Mouse (Mus musculus): ENCODE data around the gene Snx29. TPM values are rescaled to one million over a fixed set of nuclear protein-coding genes. Genes with fewer than 3 reads are reported as not detected.

Snx29 gene
- polyA plus RNA-seq, 1 experiment from 2014 or later: 14.3 TPM

DNA sequence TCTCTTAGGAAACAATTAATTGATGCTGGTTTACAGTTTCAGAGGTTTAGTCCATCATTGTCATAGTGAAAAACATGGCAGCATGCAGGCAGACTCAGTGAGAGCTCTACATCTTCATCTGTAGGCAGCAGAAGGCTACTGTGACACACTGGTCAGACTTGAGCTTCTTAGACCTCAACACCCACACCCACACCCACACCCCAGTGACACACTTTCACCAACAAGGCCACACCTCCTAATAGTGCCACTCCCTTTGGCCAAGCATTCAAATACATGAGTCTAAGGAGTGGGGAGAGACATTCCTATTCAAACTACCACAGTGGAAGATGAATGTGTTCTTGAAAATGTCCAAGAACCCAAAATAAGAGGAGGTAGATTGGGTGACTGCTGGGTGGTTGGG is 460.6 kb downstream of the Snx29 start:
- Histone ChIP-seq H3K9me3 (ENCODE audit: control insufficient read depth, low read length) (no peaks in the 10 kb centered on the region), H3K27ac (no peak overlapping the region), H3K4me2 (replicated peaks) (no peak overlapping the region), H3K36me3 (replicated peaks; ENCODE audit: control insufficient read depth, insufficient read depth) (no peaks in the 10 kb centered on the region), H3K9ac (no peak overlapping the region), H3K4me3 (replicated peaks; ENCODE audit: low read length) (no peak overlapping the region), H3K27me3 (ENCODE audit: control insufficient read depth, insufficient read depth, low read length) (no peaks in the 10 kb centered on the region), H3K4me1 (replicated peaks; ENCODE audit: control insufficient read depth, insufficient read depth, low read length) (no peaks in the 10 kb centered on the region)
- DNase-seq (ENCODE audit: low spot score) (no peak), ATAC-seq (ENCODE audit: low FRiP score) (no peak)

DNA sequence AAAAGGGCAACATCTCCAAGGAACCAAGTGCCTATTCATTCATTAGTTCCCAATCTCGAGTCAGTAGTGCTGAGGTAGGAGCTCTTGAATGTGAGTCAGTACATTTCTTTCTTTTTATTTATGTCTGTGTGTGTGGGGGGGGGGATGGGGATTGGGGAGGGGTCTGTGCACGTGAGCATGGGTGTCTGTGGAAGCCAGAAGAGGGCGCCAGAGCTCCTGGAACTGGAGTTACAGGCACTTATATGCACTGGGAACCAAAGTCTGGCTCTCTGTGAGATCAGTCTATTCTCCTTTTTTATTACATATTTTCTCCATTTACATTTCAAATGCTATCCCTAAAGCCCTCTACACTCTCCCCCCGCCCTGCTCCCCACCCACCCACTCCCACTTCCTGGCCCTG is 461.6 kb downstream of the Snx29 start:
- no peaks in the 10 kb centered on the region for H3K4me1 ChIP-seq (replicated peaks; ENCODE audit: control insufficient read depth, insufficient read depth, low read length)
- H3K4me3 ChIP-seq (replicated peaks; ENCODE audit: low read length): no peak overlapping the region
- ATAC-seq (ENCODE audit: low FRiP score) (no peak), DNase-seq (ENCODE audit: low spot score) (no peak)
- no peak overlapping the region for H3K9ac ChIP-seq
- WGBS: 70% methylated on average over 4 of the region's 4 CpGs
- no peak overlapping the region for H3K4me2 ChIP-seq (replicated peaks)
- H3K36me3 ChIP-seq (replicated peaks; ENCODE audit: control insufficient read depth, insufficient read depth): no peaks in the 10 kb centered on the region
- no peak overlapping the region for H3K27ac ChIP-seq
- H3K9me3 ChIP-seq (ENCODE audit: control insufficient read depth, low read length): no peaks in the 10 kb centered on the region
- H3K27me3 ChIP-seq (ENCODE audit: control insufficient read depth, insufficient read depth, low read length): no peaks in the 10 kb centered on the region

DNA sequence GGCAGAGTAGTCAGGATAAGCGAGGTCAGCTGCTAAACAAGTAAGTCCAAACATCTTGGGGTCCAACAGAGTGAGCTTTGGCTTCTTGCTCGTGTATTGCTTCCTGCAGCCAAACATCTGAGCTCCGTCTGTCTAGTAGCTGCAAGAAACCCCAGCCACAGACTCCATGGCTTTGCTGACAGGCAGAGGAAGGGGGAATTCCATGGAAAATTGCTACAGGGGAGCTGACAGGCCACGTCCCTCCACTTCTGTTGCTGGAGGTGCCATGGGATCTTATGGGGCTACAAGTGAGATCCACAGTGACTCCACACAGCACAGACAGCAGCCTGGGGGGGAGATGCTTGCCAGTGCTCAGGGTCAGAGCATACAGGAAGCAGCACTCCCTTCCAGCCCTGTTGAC is 463.1 kb downstream of the Snx29 start:
- no peak for ATAC-seq (ENCODE audit: low FRiP score)
- H3K27me3 ChIP-seq (ENCODE audit: control insufficient read depth, insufficient read depth, low read length): no peaks in the 10 kb centered on the region
- WGBS: 85% methylated on average over 4 of the region's 4 CpGs
- H3K9me3 ChIP-seq (ENCODE audit: control insufficient read depth, low read length): no peaks in the 10 kb centered on the region
- no peak overlapping the region for H3K4me2 ChIP-seq (replicated peaks)
- H3K4me1 ChIP-seq (replicated peaks; ENCODE audit: control insufficient read depth, insufficient read depth, low read length): no peaks in the 10 kb centered on the region
- no peak overlapping the region for H3K4me3 ChIP-seq (replicated peaks; ENCODE audit: low read length)
- no peaks in the 10 kb centered on the region for H3K36me3 ChIP-seq (replicated peaks; ENCODE audit: control insufficient read depth, insufficient read depth)
- H3K9ac ChIP-seq: no peak overlapping the region
- DNase-seq (ENCODE audit: low spot score): no peak
- H3K27ac ChIP-seq: no peak overlapping the region

DNA sequence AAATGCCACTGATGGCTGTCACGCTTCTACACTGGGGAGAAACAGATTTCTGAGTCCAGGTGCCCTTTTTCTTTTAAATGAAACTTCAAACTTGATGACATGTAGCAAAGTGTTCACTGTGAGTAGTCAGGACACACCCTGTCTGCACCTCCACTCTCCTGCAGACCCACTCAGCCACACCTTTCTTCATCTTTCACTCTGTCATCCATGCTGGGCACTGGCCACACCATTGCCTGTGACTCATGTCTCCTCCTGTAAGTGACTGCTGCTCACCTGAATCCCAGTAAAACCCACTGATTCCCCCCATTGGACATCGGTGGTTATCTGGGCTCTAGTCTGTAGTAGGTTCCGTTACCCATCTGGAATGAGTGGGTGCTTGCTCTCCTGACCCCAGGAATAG is 467.8 kb downstream of the Snx29 start:
- no peaks in the 10 kb centered on the region for H3K9me3 ChIP-seq (ENCODE audit: control insufficient read depth, low read length)
- no peak overlapping the region for H3K9ac ChIP-seq
- no peaks in the 10 kb centered on the region for H3K4me1 ChIP-seq (replicated peaks; ENCODE audit: control insufficient read depth, insufficient read depth, low read length)
- no peak overlapping the region for H3K4me3 ChIP-seq (replicated peaks; ENCODE audit: low read length)
- ATAC-seq (ENCODE audit: low FRiP score) (no peak), DNase-seq (ENCODE audit: low spot score) (no peak)
- 97% methylated on average over 3 of the region's 3 CpGs for WGBS
- no peaks in the 10 kb centered on the region for H3K36me3 ChIP-seq (replicated peaks; ENCODE audit: control insufficient read depth, insufficient read depth)
- no peak overlapping the region for H3K27ac ChIP-seq
- no peaks in the 10 kb centered on the region for H3K27me3 ChIP-seq (ENCODE audit: control insufficient read depth, insufficient read depth, low read length)
- no peak overlapping the region for H3K4me2 ChIP-seq (replicated peaks)

DNA sequence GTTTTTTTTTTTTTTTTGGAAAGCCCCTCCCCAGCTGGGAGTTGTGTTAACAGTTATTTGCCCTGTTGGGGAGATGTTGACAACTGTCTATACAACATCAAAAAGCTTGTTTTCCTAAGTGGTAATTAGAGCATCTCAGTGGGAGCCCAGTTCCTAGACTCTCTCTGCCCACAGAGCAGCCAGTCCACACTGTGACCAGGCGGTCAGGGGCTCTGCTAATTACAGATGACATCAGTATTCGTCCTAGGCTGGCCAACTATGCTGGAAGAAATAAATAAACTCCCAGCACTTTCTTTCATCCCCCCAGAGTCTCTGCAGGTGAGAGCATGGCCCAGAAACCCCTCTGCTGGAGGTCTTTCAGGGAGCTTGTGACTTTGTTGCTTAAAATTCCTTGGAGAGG is 470.7 kb downstream of the Snx29 start:
- H3K27ac ChIP-seq: no peak overlapping the region

DNA sequence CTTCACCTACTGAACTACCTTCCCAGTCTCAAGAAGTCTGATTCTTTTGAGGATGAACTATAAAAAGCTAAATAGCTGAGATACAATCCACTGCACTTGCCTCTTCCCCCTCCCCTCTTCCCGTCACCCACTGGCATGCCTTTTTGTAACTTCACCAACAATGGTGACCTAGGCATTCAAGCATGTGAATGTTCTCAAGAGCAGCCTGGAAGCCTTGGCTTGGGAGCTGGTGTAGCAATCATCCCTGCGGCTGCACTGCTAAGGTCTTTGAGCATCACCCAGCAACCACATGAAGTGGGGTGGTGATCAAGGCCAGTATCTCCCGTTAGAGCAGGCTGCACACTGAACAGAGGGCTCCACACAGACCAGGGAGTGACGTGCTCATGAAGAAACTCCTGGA is 471.9 kb downstream of the Snx29 start:
- Histone ChIP-seq H3K4me3 (replicated peaks; ENCODE audit: low read length) (no peak overlapping the region), H3K27me3 (ENCODE audit: control insufficient read depth, insufficient read depth, low read length) (no peaks in the 10 kb centered on the region), H3K9ac (no peak overlapping the region), H3K4me2 (replicated peaks) (no peak overlapping the region), H3K27ac (no peak overlapping the region), H3K36me3 (replicated peaks; ENCODE audit: control insufficient read depth, insufficient read depth) (no peaks in the 10 kb centered on the region), H3K9me3 (ENCODE audit: control insufficient read depth, low read length) (no peaks in the 10 kb centered on the region), H3K4me1 (replicated peaks; ENCODE audit: control insufficient read depth, insufficient read depth, low read length) (no peaks in the 10 kb centered on the region)
- no peak for DNase-seq (ENCODE audit: low spot score)
- WGBS: 35% methylated on average over 4 of the region's 4 CpGs
- ATAC-seq (ENCODE audit: low FRiP score): no peak

More for the DNA sequence above, 470.7 kb downstream of the Snx29 start:
- no peak overlapping the region for H3K4me2 ChIP-seq (replicated peaks)
- no peak for DNase-seq (ENCODE audit: low spot score)
- WGBS: 22% methylated on average over 2 of the region's 2 CpGs
- H3K4me3 ChIP-seq (replicated peaks; ENCODE audit: low read length): no peak overlapping the region
- no peaks in the 10 kb centered on the region for H3K36me3 ChIP-seq (replicated peaks; ENCODE audit: control insufficient read depth, insufficient read depth)
- H3K9ac ChIP-seq: no peak overlapping the region
- ATAC-seq (ENCODE audit: low FRiP score): no peak
- H3K4me1 ChIP-seq (replicated peaks; ENCODE audit: control insufficient read depth, insufficient read depth, low read length): no peaks in the 10 kb centered on the region
- no peaks in the 10 kb centered on the region for H3K27me3 ChIP-seq (ENCODE audit: control insufficient read depth, insufficient read depth, low read length)
- no peaks in the 10 kb centered on the region for H3K9me3 ChIP-seq (ENCODE audit: control insufficient read depth, low read length)

DNA sequence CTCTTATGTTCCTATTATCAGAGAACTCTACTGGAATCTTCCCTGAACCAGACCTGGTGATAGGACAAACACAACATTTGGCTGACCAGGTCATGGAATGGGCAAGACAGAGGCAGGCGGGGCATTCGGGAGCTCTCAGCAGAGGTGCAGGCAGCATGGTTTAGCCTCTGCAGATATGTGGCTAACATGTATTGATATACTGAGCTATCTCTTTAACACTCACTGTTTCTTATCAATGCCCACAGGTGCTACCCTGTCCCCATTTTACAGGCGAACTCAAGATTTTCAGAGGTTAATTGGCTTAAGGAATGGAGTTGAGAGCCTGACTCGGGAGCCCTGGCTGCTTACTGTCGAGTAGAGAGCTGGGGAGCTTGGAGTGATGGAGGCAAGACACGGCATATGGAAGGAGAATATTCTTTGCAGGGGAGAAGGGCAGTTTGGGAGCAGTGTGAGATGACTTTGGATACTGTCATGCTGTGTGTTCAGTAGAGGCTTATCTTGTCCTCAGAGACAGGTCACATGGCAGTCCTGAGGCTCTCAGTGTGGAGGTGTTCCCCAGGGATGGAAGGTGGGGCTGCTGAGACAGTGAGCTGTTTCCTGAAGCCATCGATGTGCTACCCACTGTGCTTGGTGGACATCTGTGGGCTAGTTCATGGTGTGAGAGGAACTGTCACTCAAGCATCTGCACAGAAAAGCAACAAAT is 473.2 kb downstream of the Snx29 start:
- H3K4me3 ChIP-seq (replicated peaks; ENCODE audit: low read length): no peak overlapping the region
- no peaks in the 10 kb centered on the region for H3K4me1 ChIP-seq (replicated peaks; ENCODE audit: control insufficient read depth, insufficient read depth, low read length)
- ATAC-seq (ENCODE audit: low FRiP score): no peak
- H3K27me3 ChIP-seq (ENCODE audit: control insufficient read depth, insufficient read depth, low read length): no peaks in the 10 kb centered on the region
- no peak overlapping the region for H3K9ac ChIP-seq
- no peak overlapping the region for H3K4me2 ChIP-seq (replicated peaks)
- H3K9me3 ChIP-seq (ENCODE audit: control insufficient read depth, low read length): no peaks in the 10 kb centered on the region
- no peak for DNase-seq (ENCODE audit: low spot score)
- H3K36me3 ChIP-seq (replicated peaks; ENCODE audit: control insufficient read depth, insufficient read depth): no peaks in the 10 kb centered on the region
- 82% methylated on average over 7 of the region's 7 CpGs for WGBS
- no peak overlapping the region for H3K27ac ChIP-seq

DNA sequence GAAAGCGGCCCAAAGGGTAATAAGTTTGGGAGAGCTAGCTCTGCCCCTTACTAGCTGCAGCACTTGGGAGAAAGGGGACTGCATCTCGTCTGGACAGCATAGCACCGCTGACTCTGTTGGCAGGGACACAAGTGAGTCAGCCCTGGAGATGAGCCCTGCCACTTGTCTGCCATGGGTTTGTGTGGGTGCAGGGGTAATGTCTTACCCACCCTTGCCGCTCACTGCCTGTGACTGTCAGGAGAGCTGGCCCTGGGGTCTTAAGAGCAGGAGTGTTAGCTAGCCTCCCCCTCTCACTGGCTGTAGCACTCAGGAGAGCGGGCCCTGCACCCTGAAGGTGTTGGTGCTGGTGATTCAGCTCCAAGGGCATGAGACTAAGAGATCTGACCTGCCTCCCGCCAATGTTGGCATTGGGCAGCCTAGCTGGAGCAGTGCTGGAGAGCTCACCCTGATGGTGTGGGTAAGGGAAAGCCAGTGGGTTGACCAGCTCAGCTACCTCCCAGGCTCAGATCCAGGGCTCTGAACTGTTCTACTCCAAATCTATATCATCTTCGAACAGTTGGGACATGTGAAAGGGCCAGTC is 479.3 kb downstream of the Snx29 start:
- H3K4me2 ChIP-seq (replicated peaks): no peak overlapping the region
- WGBS: 86% methylated on average over 7 of the region's 7 CpGs
- H3K4me1 ChIP-seq (replicated peaks; ENCODE audit: control insufficient read depth, insufficient read depth, low read length): no peaks in the 10 kb centered on the region
- DNase-seq (ENCODE audit: low spot score): no peak
- H3K36me3 ChIP-seq (replicated peaks; ENCODE audit: control insufficient read depth, insufficient read depth): no peaks in the 10 kb centered on the region
- H3K9ac ChIP-seq: no peak overlapping the region
- no peak overlapping the region for H3K4me3 ChIP-seq (replicated peaks; ENCODE audit: low read length)
- H3K27me3 ChIP-seq (ENCODE audit: control insufficient read depth, insufficient read depth, low read length): no peaks in the 10 kb centered on the region
- ATAC-seq (ENCODE audit: low FRiP score): no peak
- H3K9me3 ChIP-seq (ENCODE audit: control insufficient read depth, low read length): no peaks in the 10 kb centered on the region
- H3K27ac ChIP-seq: no peak overlapping the region
